Mouse (Mus musculus) megakaryocyte-erythroid progenitor cell, adult 5-6 weeks (primary cell): ENCODE results near the gene Nbea. TPM values are rescaled to one million over a fixed set of nuclear protein-coding genes. Genes with fewer than 3 reads are reported as not detected.
"Not testable (repeated sequence)": the region's sequence is repeated elsewhere in the genome, so short reads cannot be mapped to it uniquely, and the experiment has no call there.

ENCODE experiments used
- ATAC-seq: replicated peaks from 2 replicates; pipeline ENCODE4 v1.8.0; 2016; ENCODE audit warnings: mild to moderate bottlenecking, inconsistent platforms; ENCODE audit not compliant: severe bottlenecking, poor library complexity, low FRiP score, low TSS enrichment
- total RNA-seq, 2 experiments: library from RNA; stranded (forward) in 1 of 2; stranded (reverse) in 1 of 2; fragments of 200-1000, 215-1000 nt in 1 of 2; fragments of >200 nt in 1 of 2; fragmentation: Nextera tagmentation in 1 of 2; gene quantifications; 2 replicates each; pipeline ENCODE4 v1.2.3; 2014 to 2017

The Nbea gene
- total RNA-seq, 2 experiments from 2014 or later = 0.09 TPM; not detected in 1

- ATAC-seq = no peak
Observed at GRCm38 (mm10) chr3:55647176-55647575, 536.3 kb downstream of the Nbea start.

- no peak for ATAC-seq
Observed at GRCm38 (mm10) chr3:55646437-55646836, 537.1 kb downstream of the Nbea start.

- no peak for ATAC-seq
Observed at GRCm38 (mm10) chr3:55644035-55644618, 539.4 kb downstream of the Nbea start.

- no peak for ATAC-seq
Observed at GRCm38 (mm10) chr3:55637660-55638059, 545.8 kb downstream of the Nbea start.

- ATAC-seq = no peak
Observed at GRCm38 (mm10) chr3:55635542-55636172, 547.8 kb downstream of the Nbea start.

- no peak for ATAC-seq
Observed at GRCm38 (mm10) chr3:55627054-55627453, 556.4 kb downstream of the Nbea start.

GRCm38 (mm10) chr3:55621958-55622357, 561.5 kb downstream of the Nbea start:
- not testable (repeated sequence) for ATAC-seq

- no peak for ATAC-seq
Observed at GRCm38 (mm10) chr3:55618396-55618795, 565.1 kb downstream of the Nbea start.

GRCm38 (mm10) chr3:55612459-55613115, 570.9 kb downstream of the Nbea start:
- ATAC-seq = no peak

- ATAC-seq = no peak
Observed at GRCm38 (mm10) chr3:55612023-55612422, 571.5 kb downstream of the Nbea start.

GRCm38 (mm10) chr3:55610191-55610590, 573.3 kb downstream of the Nbea start:
- ATAC-seq = no peak

- no peak for ATAC-seq
Observed at GRCm38 (mm10) chr3:55600286-55600685, 583.2 kb downstream of the Nbea start.

GRCm38 (mm10) chr3:55599366-55600085, 584.0 kb downstream of the Nbea start:
- no peak for ATAC-seq

GRCm38 (mm10) chr3:55598681-55599080, 584.8 kb downstream of the Nbea start:
- ATAC-seq = no peak

GRCm38 (mm10) chr3:55593312-55593711, 590.2 kb downstream of the Nbea start:
- ATAC-seq = no peak

- ATAC-seq = no peak
Observed at GRCm38 (mm10) chr3:55590727-55591126, 592.8 kb downstream of the Nbea start.

GRCm38 (mm10) chr3:55590291-55590690, 593.2 kb downstream of the Nbea start:
- no peak for ATAC-seq

- ATAC-seq = no peak
Observed at GRCm38 (mm10) chr3:55589402-55589944, 594.0 kb downstream of the Nbea start.

GRCm38 (mm10) chr3:55587972-55588946, 595.2 kb downstream of the Nbea start:
- ATAC-seq = no peak
